Mouse (Mus musculus) liver, embryonic 14.5 days (tissue): ENCODE data around the gene Foxn1. TPM values are rescaled to one million over a fixed set of nuclear protein-coding genes. Genes with fewer than 3 reads are reported as not detected.

Experiments
- ATAC-seq: fragments of 200-750 bp; cut with Nextera tagmentation; 2 replicates; pipeline ENCODE4 v1.8.0; 2017; ENCODE audit warnings: moderate number of reproducible peaks, mild to moderate bottlenecking, moderate library complexity; ENCODE audit not compliant: insufficient read depth
- DNase-seq, 3 experiments: peaks; one replicate each; pipeline ENCODE4 v3.0.0-alpha.2; 2012 to 2013; ENCODE audit warnings: low read depth in 3 of 3, low spot score in 3 of 3
- H3K27ac ChIP-seq: fragments of 300-500 bp; sonication (generic); 2 replicates; pipeline ENCODE4 v1.5.1; 2014; ENCODE audit warnings: moderate library complexity, mild to moderate bottlenecking, control low read depth, inconsistent platforms
- H3K27me3 ChIP-seq: fragments of 300-500 bp; sonication (generic); 2 replicates; pipeline ENCODE4 v1.6.1; 2014; ENCODE audit warnings: mild to moderate bottlenecking, low read length, moderate library complexity; ENCODE audit not compliant: control insufficient read depth, insufficient read depth
- H3K36me3 ChIP-seq: fragments of 300-500 bp; sonication (generic); replicated peaks from 2 replicates; pipeline ENCODE4 v1.6.1; 2014; ENCODE audit warnings: low read depth; ENCODE audit not compliant: control insufficient read depth, insufficient read depth
- H3K4me1 ChIP-seq, 2 experiments: fragments of 200-500 bp in 1 of 2; fragments of 300-500 bp in 1 of 2; sonication (generic) in 1 of 2; replicated peaks; 2 replicates each; pipeline ENCODE4 v1.6.1; 2012 to 2014; ENCODE audit warnings: antibody characterized with exemption in 1 of 2, inconsistent platforms in 1 of 2, low read length in 1 of 2; ENCODE audit not compliant: control insufficient read depth in 2 of 2, insufficient read depth in 2 of 2
- H3K4me2 ChIP-seq: fragments of 300-500 bp; sonication (generic); 2 replicates; pipeline ENCODE4 v1.6.1; 2014; ENCODE audit warnings: low read depth, mild to moderate bottlenecking, control low read depth, moderate library complexity
- H3K4me3 ChIP-seq, 2 experiments: fragments of 200-500 bp in 1 of 2; fragments of 300-500 bp in 1 of 2; sonication (generic) in 1 of 2; 2 replicates each; pipeline ENCODE4 v1.5.1; 2012 to 2014; ENCODE audit warnings: low read depth in 2 of 2, low read length in 2 of 2, mild to moderate bottlenecking in 2 of 2, control low read depth in 1 of 2, inconsistent platforms in 1 of 2, moderate library complexity in 1 of 2; ENCODE audit not compliant: insufficient read depth in 1 of 2
- H3K9ac ChIP-seq: fragments of 300-500 bp; sonication (generic); replicated peaks from 2 replicates; pipeline ENCODE4 v1.6.1; 2014; ENCODE audit warnings: mild to moderate bottlenecking, control low read depth, moderate library complexity
- H3K9me3 ChIP-seq: fragments of 300-500 bp; sonication (generic); 2 replicates; pipeline ENCODE4 v1.6.1; 2016; ENCODE audit warnings: low read length, mixed read lengths; ENCODE audit not compliant: control insufficient read depth
- CTCF ChIP-seq: IDR thresholded peaks from 2 replicates; pipeline ENCODE4 v1.5.1; 2016; ENCODE audit warnings: antibody characterized with exemption, low read depth, control low read depth
- EP300 ChIP-seq: IDR thresholded peaks from 2 replicates; pipeline ENCODE4 v1.6.1; 2016; ENCODE audit warnings: antibody characterized with exemption, low read depth
- WGBS: fragments of 180-500 bp; shearing (Covaris S2); extraction: QIAGEN DNeasy Blood & Tissue Kit; methylation state at CpG from one replicate; pipeline ENCODE4 v1.1.7; 2014; ENCODE audit not compliant: insufficient replicate concordance; 5-methylcytosine and 5-hydroxymethylcytosine counted together
- polyA plus RNA-seq, 2 experiments: library from polyadenylated mRNA; depleted of rRNA in 1 of 2; stranded (reverse) in 1 of 2; unstranded in 1 of 2; fragments of >200 nt; fragmentation: Nextera tagmentation in 1 of 2; extraction: Ambion mirVana in 1 of 2; gene quantifications; 2 replicates each; pipeline versions ENCODE4 v1.2.1 to v1.2.3; 2012 to 2014

The Foxn1 gene
- polyA plus RNA-seq, 2 experiments = not detected

DNA sequence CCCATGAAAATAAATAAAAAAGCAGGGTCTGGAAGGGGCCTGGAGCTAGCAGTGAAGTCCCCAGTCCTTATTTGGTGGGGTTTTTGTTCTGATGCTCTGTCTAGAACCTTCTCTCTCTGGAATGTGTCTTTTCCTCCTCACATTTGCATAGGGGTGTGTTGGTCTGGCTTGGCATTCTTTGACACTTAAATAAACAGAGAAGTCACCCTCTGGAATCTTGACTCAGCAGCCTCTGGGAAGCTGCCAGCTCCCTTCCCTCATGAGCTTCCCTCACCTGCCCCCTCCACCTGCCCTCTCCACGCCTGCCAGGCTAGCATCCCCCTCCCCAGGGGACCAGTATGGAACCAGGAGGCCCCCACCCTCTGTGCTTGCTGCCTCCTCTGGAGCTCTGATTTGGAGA lies 16.0 kb downstream of the Foxn1 start:
- 26% methylated on average over 1 of the region's 1 CpGs for WGBS
- Histone ChIP-seq H3K4me2 (no peak overlapping the region), H3K4me1 (no peaks in the 10 kb centered on the region), H3K9me3 (no peaks in the 10 kb centered on the region), H3K36me3 (no peaks in the 10 kb centered on the region), H3K9ac (no peak overlapping the region), H3K27me3 (no peaks in the 10 kb centered on the region), H3K4me3 (no peak overlapping the region), H3K27ac (no peak overlapping the region)
- no peak for TF ChIP-seq CTCF
- TF ChIP-seq EP300 = no peak
- no peak for ATAC-seq
- no peak for DNase-seq

DNA sequence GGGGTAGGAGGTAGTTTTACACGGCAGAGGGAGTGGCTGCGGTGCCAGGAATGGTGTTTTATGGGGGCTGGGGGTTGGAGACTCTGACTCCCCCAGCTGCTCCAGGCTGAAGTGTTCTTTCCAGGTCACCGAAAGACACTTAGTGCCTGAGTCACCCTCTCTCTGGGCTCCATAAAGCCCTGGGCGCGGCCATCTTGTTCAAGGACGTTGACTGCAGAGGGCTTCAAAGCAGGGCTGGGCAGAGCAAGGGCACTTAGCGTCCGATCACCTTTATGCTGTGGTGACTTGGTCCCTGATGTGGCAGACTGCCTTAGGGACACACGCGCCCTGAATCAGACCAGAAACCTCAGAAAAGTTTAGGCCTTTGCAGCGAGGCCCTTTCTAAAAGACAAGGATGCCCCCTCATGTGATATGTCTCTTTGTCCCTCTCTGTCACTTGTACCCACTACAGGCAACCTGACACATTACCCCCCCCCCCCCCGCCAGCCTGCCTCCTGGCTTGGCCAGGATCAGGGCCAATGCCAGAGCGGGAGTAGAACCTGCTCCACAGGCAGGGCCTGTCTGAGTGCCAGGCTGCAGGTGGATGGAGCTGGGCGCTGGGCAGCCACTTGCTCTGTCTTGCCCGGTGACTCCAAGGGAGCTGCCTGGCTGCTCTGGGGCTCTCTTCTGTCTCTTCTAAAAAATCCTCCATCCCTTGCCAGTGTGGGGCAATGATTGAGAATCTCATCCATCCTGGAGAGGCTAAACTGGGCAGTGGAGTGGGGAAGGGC lies 18.7 kb downstream of the Foxn1 start:
- 77% methylated on average over 15 of the region's 15 CpGs for WGBS
- DNase-seq = no peak

DNA sequence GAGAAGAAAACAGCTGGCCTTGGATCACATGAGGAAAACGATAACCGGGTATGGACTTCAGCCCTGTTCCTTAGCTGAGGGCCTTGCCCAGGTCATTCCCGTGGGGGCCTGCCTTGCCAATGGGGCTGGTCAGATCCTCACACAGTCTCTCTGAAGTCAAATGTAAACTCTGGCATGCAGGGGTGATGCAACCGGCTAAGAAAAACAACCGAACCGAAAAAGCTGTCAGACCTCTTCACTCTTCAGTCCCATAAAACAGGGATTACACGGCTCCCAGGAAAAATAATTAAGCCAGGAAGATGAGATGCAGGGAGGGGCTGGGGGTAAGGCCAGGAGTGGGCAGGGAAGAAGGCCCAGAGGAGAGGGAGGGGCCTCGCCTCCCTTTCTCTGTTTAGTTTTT lies 22.3 kb downstream of the Foxn1 start:
- DNase-seq (no peak), ATAC-seq (no peak)
- WGBS = 45% methylated on average over 8 of the region's 8 CpGs
- H3K36me3 ChIP-seq = no peaks in the 10 kb centered on the region
- peaks cover 0 to 2% of the 10 kb centered on the region in 2 experiments; a peak in 1 of 4 replicates for H3K4me1 ChIP-seq
- TF ChIP-seq CTCF (no peak), EP300 (no peak)
- no peaks in the 10 kb centered on the region for H3K27me3 ChIP-seq
- H3K9me3 ChIP-seq = no peaks in the 10 kb centered on the region
- H3K27ac ChIP-seq = no peak overlapping the region
- no peak overlapping the region for H3K4me3 ChIP-seq
- H3K4me2 ChIP-seq = no peak overlapping the region
- H3K9ac ChIP-seq = no peak overlapping the region

More for the DNA sequence above, 18.7 kb downstream of the Foxn1 start:
- H3K4me1 ChIP-seq = no peaks in the 10 kb centered on the region
- H3K9ac ChIP-seq = no peak overlapping the region
- H3K27ac ChIP-seq = no peak overlapping the region
- H3K4me2 ChIP-seq = no peak overlapping the region
- TF ChIP-seq CTCF (no peak), EP300 (no peak)
- no peaks in the 10 kb centered on the region for H3K36me3 ChIP-seq
- no peaks in the 10 kb centered on the region for H3K27me3 ChIP-seq
- no peak for ATAC-seq
- no peak overlapping the region for H3K4me3 ChIP-seq
- H3K9me3 ChIP-seq = no peaks in the 10 kb centered on the region

DNA sequence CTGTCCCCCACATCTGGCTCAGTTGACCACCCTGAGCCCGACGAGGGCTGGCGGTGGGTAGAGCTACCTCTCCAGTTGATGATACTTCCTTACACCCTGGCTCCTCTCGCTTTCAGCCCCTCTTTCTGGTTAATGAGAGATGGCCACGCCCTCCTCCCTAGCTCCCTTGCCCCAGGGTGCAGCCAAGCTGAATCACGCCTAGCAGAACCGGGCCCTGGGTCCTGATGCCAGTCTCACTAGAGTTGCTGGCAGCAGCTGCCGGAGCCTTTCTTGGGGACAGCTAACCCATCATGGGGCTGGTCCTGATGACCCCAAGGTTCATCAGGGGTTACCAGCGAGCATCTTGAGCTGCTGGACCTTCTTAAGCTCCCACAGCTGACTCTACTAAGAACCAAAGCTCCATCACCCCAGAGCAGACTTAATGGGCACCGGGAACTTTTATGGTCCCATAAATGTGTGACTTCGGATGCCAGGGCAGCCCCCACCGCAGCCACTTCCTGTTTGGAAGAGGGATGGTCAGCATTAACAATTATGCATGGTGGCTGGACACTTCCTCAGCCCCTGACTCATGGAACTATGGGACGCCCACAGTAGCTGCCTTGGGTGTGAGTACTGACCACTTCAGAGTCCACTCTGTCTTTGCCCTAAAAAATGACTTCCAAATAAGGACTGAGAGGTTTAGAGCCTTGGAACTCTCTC lies 22.9 kb downstream of the Foxn1 start:
- Histone ChIP-seq H3K9ac (no peak overlapping the region), H3K27me3 (no peaks in the 10 kb centered on the region), H3K4me1 (peaks cover 0 to 2% of the 10 kb centered on the region in 2 experiments; a peak in 1 of 4 replicates), H3K4me3 (no peak overlapping the region), H3K4me2 (no peak overlapping the region), H3K36me3 (no peaks in the 10 kb centered on the region), H3K27ac (no peak overlapping the region), H3K9me3 (no peaks in the 10 kb centered on the region)
- WGBS = 51% methylated on average over 13 of the region's 13 CpGs
- ATAC-seq (no peak), DNase-seq (no peak)
- TF ChIP-seq CTCF (no peak), EP300 (no peak)

DNA sequence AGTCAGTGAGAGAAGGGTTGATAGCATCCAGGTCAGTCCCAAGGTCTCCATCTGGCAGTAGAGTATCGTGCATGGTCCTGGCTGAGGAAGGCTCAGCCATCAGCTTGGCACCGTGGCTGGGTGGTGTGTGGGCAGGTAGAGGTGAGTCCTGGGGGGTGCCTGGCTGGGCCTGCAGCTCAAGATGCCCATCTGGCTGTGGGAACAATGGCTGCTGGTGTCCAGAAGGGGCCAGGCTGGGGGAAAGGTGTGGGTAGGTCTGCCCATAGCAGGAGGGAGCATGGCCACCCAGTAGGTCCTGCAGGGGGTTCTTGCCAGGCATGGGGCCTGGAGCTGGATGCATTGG lies 25.6 kb downstream of the Foxn1 start:
- ATAC-seq (no peak), DNase-seq (no peak)
- peak overlapping the region; percentile 72; the same call in 1 of the 2 replicates for H3K4me2 ChIP-seq
- WGBS = 57% methylated on average over 2 of the region's 2 CpGs
- H3K36me3 ChIP-seq = no peaks in the 10 kb centered on the region
- no peaks in the 10 kb centered on the region for H3K27me3 ChIP-seq
- no peak overlapping the region for H3K9ac ChIP-seq
- peaks cover 0 to 2% of the 10 kb centered on the region in 2 experiments; a peak in 1 of 4 replicates for H3K4me1 ChIP-seq
- H3K9me3 ChIP-seq = no peaks in the 10 kb centered on the region
- no peak overlapping the region for H3K27ac ChIP-seq
- H3K4me3 ChIP-seq = no peak overlapping the region
- no peak for TF ChIP-seq EP300
- no peak for TF ChIP-seq CTCF
